Mouse (Mus musculus): ENCODE data around the gene 1700020L24Rik. TPM values are rescaled to one million over a fixed set of nuclear protein-coding genes. Genes with fewer than 3 reads are reported as not detected.

Gene 1700020L24Rik
- polyA plus RNA-seq, 1 experiment from 2014 or later: 0.62 TPM

GRCm38 (mm10) chr11:83447612-83448011, 10.1 kb downstream of the 1700020L24Rik start:
- Histone ChIP-seq H3K4me3 (ENCODE audit: low read depth, low read length) (no peak overlapping the region), H3K27ac (ENCODE audit: low read depth, low read length) (no peak overlapping the region)

DNA sequence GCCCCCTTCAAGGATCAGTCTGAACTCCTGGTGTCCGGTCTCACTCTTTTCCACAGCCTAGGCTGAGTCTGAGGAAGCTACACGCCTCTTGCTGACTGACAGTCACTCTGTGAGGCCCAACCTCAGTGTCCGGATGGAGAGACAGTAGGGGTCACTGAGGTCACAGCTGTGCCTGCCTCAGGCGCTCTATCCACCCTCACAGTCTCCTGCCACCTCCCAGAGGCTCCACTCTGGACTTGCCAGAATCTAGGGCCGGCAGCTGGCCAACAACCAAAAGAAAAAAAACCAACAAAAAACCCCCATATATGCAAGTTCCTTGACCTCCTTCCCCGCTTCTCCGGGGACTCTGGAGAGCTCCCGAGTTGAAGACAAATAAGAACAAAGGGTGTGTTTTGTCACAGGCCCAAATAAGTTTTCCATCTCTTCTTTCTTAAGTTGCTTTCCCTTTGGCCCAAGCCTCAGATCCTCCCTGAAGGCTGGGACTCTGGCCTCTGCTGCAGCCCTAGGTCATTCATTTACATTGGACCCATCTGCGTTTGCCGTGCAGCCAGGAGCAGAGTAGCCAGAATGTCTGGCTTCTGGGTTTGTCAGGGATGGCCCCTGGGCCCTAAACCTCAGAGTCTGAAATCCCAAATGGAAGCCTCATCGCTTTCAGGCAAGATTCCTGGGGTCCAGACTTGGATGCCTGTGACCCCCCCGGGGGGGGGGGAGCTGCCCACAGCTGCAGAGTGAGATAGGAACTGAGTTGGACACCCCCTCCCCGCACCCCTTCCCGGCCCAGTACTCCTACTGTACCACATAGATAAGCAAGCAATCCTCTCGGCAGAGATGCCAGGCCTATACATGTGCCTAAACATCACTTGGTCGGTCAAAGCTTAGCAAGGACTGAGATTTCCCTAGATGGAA, 10.8 kb downstream of the 1700020L24Rik start:
- Histone ChIP-seq H3K9me3 (ENCODE audit: control insufficient read depth, low read length) (no peaks in the 10 kb centered on the region), H3K4me3 (ENCODE audit: low read depth, low read length) (no peak overlapping the region), H3K27ac (ENCODE audit: low read depth, low read length) (no peak overlapping the region), H3K36me3 (ENCODE audit: control insufficient read depth, insufficient read depth, low read length) (no peaks in the 10 kb centered on the region), H3K9ac (replicated peaks; ENCODE audit: low read depth, low read length) (no peak overlapping the region), H3K4me1 (ENCODE audit: control insufficient read depth, insufficient read depth, low read length) (peaks cover 8% of the 10 kb centered on the region; the same call in 1 of the 2 replicates), H3K27me3 (ENCODE audit: control insufficient read depth, insufficient read depth, low read length) (peaks cover 15% of the 10 kb centered on the region), H3K4me2 (ENCODE audit: low read depth, low read length) (no peak overlapping the region)
- 48% methylated on average over 16 of the region's 16 CpGs for WGBS
- no peak for ATAC-seq (ENCODE audit: low read depth)

More at GRCm38 (mm10) chr11:83447612-83448011, 10.1 kb downstream of the 1700020L24Rik start:
- Histone ChIP-seq H3K4me1 (ENCODE audit: control insufficient read depth, insufficient read depth, low read length) (peaks cover 9% of the 10 kb centered on the region; the same call in 1 of the 2 replicates), H3K9ac (replicated peaks; ENCODE audit: low read depth, low read length) (no peak overlapping the region), H3K27me3 (ENCODE audit: control insufficient read depth, insufficient read depth, low read length) (peaks cover 17% of the 10 kb centered on the region), H3K9me3 (ENCODE audit: control insufficient read depth, low read length) (no peaks in the 10 kb centered on the region), H3K36me3 (ENCODE audit: control insufficient read depth, insufficient read depth, low read length) (no peaks in the 10 kb centered on the region), H3K4me2 (ENCODE audit: low read depth, low read length) (no peak overlapping the region)
- 74% methylated on average over 10 of the region's 10 CpGs for WGBS
- ATAC-seq (ENCODE audit: low read depth): no peak

GRCm38 (mm10) chr11:83448927-83449236, 11.4 kb downstream of the 1700020L24Rik start:
- Histone ChIP-seq H3K9ac (replicated peaks; ENCODE audit: low read depth, low read length) (no peak overlapping the region), H3K4me3 (ENCODE audit: low read depth, low read length) (no peak overlapping the region), H3K27ac (ENCODE audit: low read depth, low read length) (no peak overlapping the region), H3K36me3 (ENCODE audit: control insufficient read depth, insufficient read depth, low read length) (no peaks in the 10 kb centered on the region), H3K4me1 (ENCODE audit: control insufficient read depth, insufficient read depth, low read length) (peaks cover 8% of the 10 kb centered on the region; the same call in 1 of the 2 replicates), H3K4me2 (ENCODE audit: low read depth, low read length) (no peak overlapping the region), H3K27me3 (ENCODE audit: control insufficient read depth, insufficient read depth, low read length) (peaks cover 13% of the 10 kb centered on the region), H3K9me3 (ENCODE audit: control insufficient read depth, low read length) (no peaks in the 10 kb centered on the region)
- ATAC-seq (ENCODE audit: low read depth): no peak

GRCm38 (mm10) chr11:83449298-83449697, 11.8 kb downstream of the 1700020L24Rik start:
- Histone ChIP-seq H3K4me1 (ENCODE audit: control insufficient read depth, insufficient read depth, low read length) (peaks cover 8% of the 10 kb centered on the region; the same call in 1 of the 2 replicates), H3K27ac (ENCODE audit: low read depth, low read length) (no peak overlapping the region), H3K4me3 (ENCODE audit: low read depth, low read length) (no peak overlapping the region), H3K9me3 (ENCODE audit: control insufficient read depth, low read length) (no peaks in the 10 kb centered on the region), H3K9ac (replicated peaks; ENCODE audit: low read depth, low read length) (no peak overlapping the region), H3K36me3 (ENCODE audit: control insufficient read depth, insufficient read depth, low read length) (no peaks in the 10 kb centered on the region), H3K27me3 (ENCODE audit: control insufficient read depth, insufficient read depth, low read length) (peaks cover 10% of the 10 kb centered on the region), H3K4me2 (ENCODE audit: low read depth, low read length) (no peak overlapping the region)
- no peak for ATAC-seq (ENCODE audit: low read depth)
- 51% methylated on average over 4 of the region's 4 CpGs for WGBS

DNA sequence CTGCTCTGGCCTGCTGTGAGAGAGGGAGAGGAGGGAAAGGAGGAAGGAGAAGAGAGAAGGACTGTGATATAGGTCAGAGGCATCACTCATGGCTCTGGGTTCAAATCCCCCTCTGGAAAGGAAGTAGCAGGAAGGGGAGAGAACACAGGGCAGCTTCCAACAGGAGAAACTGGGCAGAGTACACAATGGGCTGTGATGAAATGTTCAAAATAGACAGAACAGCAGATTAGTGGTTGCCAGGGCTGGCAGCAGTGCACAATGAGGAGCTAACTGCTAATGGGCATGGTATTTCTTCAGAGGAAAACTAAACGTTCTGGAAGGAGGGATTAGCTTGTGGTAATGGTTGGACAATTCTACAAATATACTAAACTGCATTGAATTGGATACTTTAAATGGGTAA, 13.1 kb downstream of the 1700020L24Rik start:
- H3K4me3 ChIP-seq (ENCODE audit: low read depth, low read length): no peak overlapping the region
- no peak overlapping the region for H3K9ac ChIP-seq (replicated peaks; ENCODE audit: low read depth, low read length)
- H3K27me3 ChIP-seq (ENCODE audit: control insufficient read depth, insufficient read depth, low read length): peaks cover under 1% of the 10 kb centered on the region; the same call in 1 of the 2 replicates
- H3K36me3 ChIP-seq (ENCODE audit: control insufficient read depth, insufficient read depth, low read length): no peaks in the 10 kb centered on the region
- H3K4me2 ChIP-seq (ENCODE audit: low read depth, low read length): no peak overlapping the region
- no peak for ATAC-seq (ENCODE audit: low read depth)
- H3K4me1 ChIP-seq (ENCODE audit: control insufficient read depth, insufficient read depth, low read length): peaks cover 8% of the 10 kb centered on the region; the same call in 1 of the 2 replicates
- H3K9me3 ChIP-seq (ENCODE audit: control insufficient read depth, low read length): no peaks in the 10 kb centered on the region
- H3K27ac ChIP-seq (ENCODE audit: low read depth, low read length): no peak overlapping the region
- WGBS: 45% methylated on average over 1 of the region's 1 CpGs

GRCm38 (mm10) chr11:83451281-83451680, 13.8 kb downstream of the 1700020L24Rik start:
- H3K4me1 ChIP-seq (ENCODE audit: control insufficient read depth, insufficient read depth, low read length): peaks cover 8% of the 10 kb centered on the region; the same call in 1 of the 2 replicates
- no peaks in the 10 kb centered on the region for H3K27me3 ChIP-seq (ENCODE audit: control insufficient read depth, insufficient read depth, low read length)
- H3K4me2 ChIP-seq (ENCODE audit: low read depth, low read length): no peak overlapping the region
- no peaks in the 10 kb centered on the region for H3K36me3 ChIP-seq (ENCODE audit: control insufficient read depth, insufficient read depth, low read length)
- WGBS: 88% methylated on average over 10 of the region's 10 CpGs
- no peaks in the 10 kb centered on the region for H3K9me3 ChIP-seq (ENCODE audit: control insufficient read depth, low read length)
- no peak overlapping the region for H3K4me3 ChIP-seq (ENCODE audit: low read depth, low read length)
- no peak overlapping the region for H3K9ac ChIP-seq (replicated peaks; ENCODE audit: low read depth, low read length)
- no peak for ATAC-seq (ENCODE audit: low read depth)
- no peak overlapping the region for H3K27ac ChIP-seq (ENCODE audit: low read depth, low read length)

- no peak for ATAC-seq (ENCODE audit: low read depth)
- no peaks in the 10 kb centered on the region for H3K4me1 ChIP-seq (ENCODE audit: control insufficient read depth, insufficient read depth, low read length)
- H3K36me3 ChIP-seq (ENCODE audit: control insufficient read depth, insufficient read depth, low read length): no peaks in the 10 kb centered on the region
- 14% methylated on average over 4 of the region's 4 CpGs for WGBS
- no peak overlapping the region for H3K27ac ChIP-seq (ENCODE audit: low read depth, low read length)
- H3K9me3 ChIP-seq (ENCODE audit: control insufficient read depth, low read length): no peaks in the 10 kb centered on the region
- no peak overlapping the region for H3K9ac ChIP-seq (replicated peaks; ENCODE audit: low read depth, low read length)
- H3K4me2 ChIP-seq (ENCODE audit: low read depth, low read length): no peak overlapping the region
- no peaks in the 10 kb centered on the region for H3K27me3 ChIP-seq (ENCODE audit: control insufficient read depth, insufficient read depth, low read length)
- H3K4me3 ChIP-seq (ENCODE audit: low read depth, low read length): no peak overlapping the region
These were observed 17.1 kb downstream of the 1700020L24Rik start for GRCm38 (mm10) chr11:83454548-83454947.

DNA sequence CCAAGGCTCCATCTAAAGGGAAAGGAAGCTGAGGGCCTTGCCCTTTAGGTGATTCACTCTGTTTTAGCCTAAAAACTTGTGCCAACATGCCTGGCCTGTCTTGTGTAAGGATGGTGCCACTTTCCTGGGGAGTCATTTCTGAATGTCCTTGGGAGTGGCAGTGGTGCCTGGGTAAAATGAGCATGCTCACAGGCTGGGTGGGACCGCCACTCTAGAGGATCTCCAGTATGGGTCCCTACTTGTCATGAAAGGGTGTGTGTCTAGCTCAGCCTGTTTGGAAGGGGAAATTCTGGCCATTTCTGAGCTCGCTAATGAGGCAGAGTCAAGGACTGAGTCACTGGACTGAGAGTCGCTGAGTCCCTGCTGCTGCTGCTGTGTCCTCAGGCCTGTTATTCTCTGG, 18.1 kb downstream of the 1700020L24Rik start:
- Histone ChIP-seq H3K4me3 (ENCODE audit: low read depth, low read length) (no peak overlapping the region), H3K9me3 (ENCODE audit: control insufficient read depth, low read length) (no peaks in the 10 kb centered on the region), H3K36me3 (ENCODE audit: control insufficient read depth, insufficient read depth, low read length) (no peaks in the 10 kb centered on the region), H3K4me2 (ENCODE audit: low read depth, low read length) (no peak overlapping the region), H3K27ac (ENCODE audit: low read depth, low read length) (no peak overlapping the region), H3K9ac (replicated peaks; ENCODE audit: low read depth, low read length) (no peak overlapping the region), H3K27me3 (ENCODE audit: control insufficient read depth, insufficient read depth, low read length) (no peaks in the 10 kb centered on the region), H3K4me1 (ENCODE audit: control insufficient read depth, insufficient read depth, low read length) (no peaks in the 10 kb centered on the region)
- 81% methylated on average over 3 of the region's 3 CpGs for WGBS
- no peak for ATAC-seq (ENCODE audit: low read depth)

DNA sequence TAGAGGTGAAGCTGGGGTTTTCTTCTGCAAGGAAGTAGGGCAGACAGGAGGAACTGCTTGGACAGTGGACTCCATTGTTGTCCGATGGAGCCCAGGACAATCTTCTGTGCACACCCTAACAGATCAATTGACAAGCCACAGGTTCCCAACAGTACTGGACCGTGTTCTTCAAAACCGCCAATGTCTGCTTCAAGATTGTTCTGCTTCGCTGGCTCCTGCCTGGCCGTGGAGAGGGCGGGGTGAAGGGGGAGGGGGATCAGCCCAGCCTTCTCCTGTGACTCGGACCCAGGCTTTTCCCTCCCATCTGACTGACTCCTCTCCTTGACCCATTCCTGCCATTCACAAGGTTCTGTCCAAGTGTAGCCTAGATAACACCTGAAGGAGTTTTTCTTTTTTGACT, 19.8 kb downstream of the 1700020L24Rik start:
- H3K4me2 ChIP-seq (ENCODE audit: low read depth, low read length): no peak overlapping the region
- peaks cover 8% of the 10 kb centered on the region for H3K27me3 ChIP-seq (ENCODE audit: control insufficient read depth, insufficient read depth, low read length)
- no peaks in the 10 kb centered on the region for H3K4me1 ChIP-seq (ENCODE audit: control insufficient read depth, insufficient read depth, low read length)
- WGBS: 47% methylated on average over 7 of the region's 7 CpGs
- ATAC-seq (ENCODE audit: low read depth): no peak
- H3K9me3 ChIP-seq (ENCODE audit: control insufficient read depth, low read length): no peaks in the 10 kb centered on the region
- H3K4me3 ChIP-seq (ENCODE audit: low read depth, low read length): no peak overlapping the region
- no peak overlapping the region for H3K9ac ChIP-seq (replicated peaks; ENCODE audit: low read depth, low read length)
- H3K27ac ChIP-seq (ENCODE audit: low read depth, low read length): no peak overlapping the region
- H3K36me3 ChIP-seq (ENCODE audit: control insufficient read depth, insufficient read depth, low read length): no peaks in the 10 kb centered on the region
